Mouse (Mus musculus) heart, embryonic 16.5 days (tissue): ENCODE measurements at regions not wholly inside any gene's neighbourhood (a gene's known extent, or its start where the extent isn't known, plus 50 kb on each side); places are given as distances from the start of the nearest gene placed in this dataset.

Source experiments
- ATAC-seq: fragments of 200-750 bp; cut with Nextera tagmentation; replicated peaks from 2 replicates; pipeline ENCODE4 v1.8.0; 2017; ENCODE audit warnings: moderate number of reproducible peaks; ENCODE audit not compliant: insufficient read depth, low FRiP score; ENCODE audit errors: extremely low read depth
- H3K27ac ChIP-seq: fragments of 300-500 bp; sonication (generic); 2 replicates; pipeline ENCODE4 v1.5.1; 2014; ENCODE audit warnings: mild to moderate bottlenecking, low read length, control low read depth, moderate library complexity
- H3K27me3 ChIP-seq: fragments of 300-500 bp; sonication (generic); 2 replicates; pipeline ENCODE4 v1.6.1; 2014; ENCODE audit warnings: low read length, mixed read lengths; ENCODE audit not compliant: control insufficient read depth, insufficient read depth
- H3K36me3 ChIP-seq: fragments of 300-500 bp; sonication (generic); 2 replicates; pipeline ENCODE4 v1.6.1; 2014; ENCODE audit not compliant: control insufficient read depth, insufficient read depth
- H3K4me1 ChIP-seq: fragments of 300-500 bp; sonication (generic); 2 replicates; pipeline ENCODE4 v1.6.1; 2014; ENCODE audit warnings: low read length, mixed read lengths; ENCODE audit not compliant: control insufficient read depth, insufficient read depth
- H3K4me2 ChIP-seq: fragments of 300-500 bp; sonication (generic); 2 replicates; pipeline ENCODE4 v1.6.1; 2014; ENCODE audit warnings: low read depth, mild to moderate bottlenecking, control low read depth, low read length
- H3K4me3 ChIP-seq: fragments of 300-500 bp; sonication (generic); 2 replicates; pipeline ENCODE4 v1.5.1; 2014; ENCODE audit warnings: mild to moderate bottlenecking, control low read depth, low read length
- H3K9ac ChIP-seq: fragments of 300-500 bp; sonication (generic); 2 replicates; pipeline ENCODE4 v1.6.1; 2014; ENCODE audit warnings: low read length, control low read depth
- H3K9me3 ChIP-seq: fragments of 300-500 bp; sonication (generic); replicated peaks from 2 replicates; pipeline ENCODE4 v1.6.1; 2016; ENCODE audit warnings: low read length; ENCODE audit not compliant: control insufficient read depth
- WGBS: fragments of 180-500 bp; shearing (Covaris S2); extraction: QIAGEN DNeasy Blood & Tissue Kit; methylation state at CpG from one replicate; pipeline ENCODE4 v1.1.7; 2014; 5-methylcytosine and 5-hydroxymethylcytosine counted together

DNA sequence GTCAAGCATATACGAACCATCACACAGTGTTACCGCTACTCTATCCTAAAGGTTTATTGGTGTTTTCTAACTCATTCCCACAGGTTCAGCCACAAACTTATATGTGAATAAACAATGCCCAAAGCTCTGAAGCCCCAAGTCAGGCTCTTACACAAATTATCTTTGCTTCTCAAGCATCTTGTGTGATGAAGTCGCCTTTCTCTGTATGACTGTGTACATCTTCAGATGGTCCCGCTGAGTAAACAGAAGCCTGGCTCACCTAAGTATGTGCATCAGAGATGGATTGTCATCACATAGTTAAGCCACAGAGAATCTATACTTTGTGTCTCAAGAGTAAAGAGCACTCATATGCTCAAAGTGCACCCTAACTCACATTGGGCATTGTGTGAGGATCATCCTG, 462.3 kb upstream of the Adamts16 start:
- Histone ChIP-seq H3K36me3 (no peaks in the 10 kb centered on the region), H3K4me2 (no peak overlapping the region), H3K9ac (no peak overlapping the region), H3K27ac (no peak overlapping the region), H3K4me1 (no peaks in the 10 kb centered on the region), H3K4me3 (no peak overlapping the region), H3K9me3 (no peaks in the 10 kb centered on the region), H3K27me3 (no peaks in the 10 kb centered on the region)
- no peak for ATAC-seq
- 84% methylated on average over 4 of the region's 4 CpGs for WGBS

DNA sequence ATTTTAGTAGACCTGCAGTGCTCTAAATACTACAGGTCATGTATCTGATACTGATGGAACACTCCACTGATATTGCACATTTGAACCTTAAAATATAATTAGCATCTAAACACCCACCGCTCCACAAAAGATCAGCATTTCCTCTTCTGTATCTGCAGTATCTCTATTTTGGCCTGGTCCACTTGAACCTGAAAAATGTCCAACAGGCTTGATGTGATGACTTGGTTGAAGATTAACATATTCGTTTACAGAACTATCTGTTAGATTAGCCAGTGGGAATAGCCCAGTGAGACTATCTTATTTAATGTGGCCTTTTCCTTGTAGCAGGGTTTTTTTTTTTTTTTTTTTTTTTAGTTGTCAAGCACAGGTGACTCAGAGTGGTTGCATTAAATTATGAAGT, 434.4 kb upstream of the Adamts16 start:
- no peak overlapping the region for H3K9ac ChIP-seq
- H3K27ac ChIP-seq = no peak overlapping the region
- ATAC-seq = no peak
- H3K4me3 ChIP-seq = no peak overlapping the region
- no peaks in the 10 kb centered on the region for H3K4me1 ChIP-seq
- no peaks in the 10 kb centered on the region for H3K36me3 ChIP-seq
- H3K4me2 ChIP-seq = no peak overlapping the region
- no peaks in the 10 kb centered on the region for H3K27me3 ChIP-seq
- WGBS = 55% methylated on average over 2 of the region's 2 CpGs
- H3K9me3 ChIP-seq = no peaks in the 10 kb centered on the region

DNA sequence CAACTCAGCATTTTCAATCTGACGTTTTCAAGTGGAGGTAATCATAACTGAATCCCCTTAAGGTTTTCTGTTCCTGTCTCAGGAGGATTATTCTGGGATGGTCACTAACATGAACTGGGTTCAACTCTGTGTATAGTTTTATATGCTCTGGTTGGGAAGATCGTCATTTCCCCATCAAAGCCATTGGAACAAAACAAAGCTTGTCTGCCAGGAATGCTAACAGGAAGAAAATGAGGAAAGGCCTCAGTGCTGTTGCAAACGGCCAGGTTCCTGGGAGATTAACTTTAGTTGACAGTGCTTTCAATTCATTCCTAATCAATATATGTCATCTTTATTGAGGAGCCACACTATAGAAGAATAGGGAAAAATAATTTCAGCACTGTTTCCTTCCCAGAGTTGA, 432.5 kb upstream of the Adamts16 start:
- no peak for ATAC-seq
- no peaks in the 10 kb centered on the region for H3K27me3 ChIP-seq
- no peak overlapping the region for H3K9ac ChIP-seq
- H3K4me2 ChIP-seq = no peak overlapping the region
- no peak overlapping the region for H3K4me3 ChIP-seq
- H3K36me3 ChIP-seq = no peaks in the 10 kb centered on the region
- no peaks in the 10 kb centered on the region for H3K9me3 ChIP-seq
- WGBS = 65% methylated on average over 3 of the region's 3 CpGs
- H3K27ac ChIP-seq = no peak overlapping the region
- H3K4me1 ChIP-seq = no peaks in the 10 kb centered on the region

DNA sequence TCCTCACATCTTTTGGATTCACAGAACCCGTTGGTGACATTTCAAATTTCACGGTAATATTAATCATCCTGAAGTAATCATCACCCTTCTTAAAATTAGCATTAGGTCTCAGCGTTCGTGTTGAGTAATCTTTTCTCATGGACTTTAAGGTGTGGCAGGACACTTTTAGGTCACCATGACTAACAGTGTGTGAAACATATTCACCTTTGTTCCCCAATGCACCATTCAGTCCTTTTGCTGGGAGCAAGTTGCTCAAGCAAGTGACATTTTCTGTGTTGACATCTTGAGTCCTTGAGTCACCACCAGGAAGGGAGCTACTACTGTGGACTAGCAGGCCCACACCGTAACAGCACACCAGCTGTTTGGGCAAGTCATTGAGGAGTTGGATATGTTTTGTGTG, 431.9 kb upstream of the Adamts16 start:
- no peak for ATAC-seq
- Histone ChIP-seq H3K36me3 (no peaks in the 10 kb centered on the region), H3K27ac (no peak overlapping the region), H3K4me1 (no peaks in the 10 kb centered on the region), H3K4me2 (no peak overlapping the region), H3K27me3 (no peaks in the 10 kb centered on the region), H3K9me3 (no peaks in the 10 kb centered on the region), H3K4me3 (no peak overlapping the region), H3K9ac (no peak overlapping the region)
- 85% methylated on average over 5 of the region's 5 CpGs for WGBS

DNA sequence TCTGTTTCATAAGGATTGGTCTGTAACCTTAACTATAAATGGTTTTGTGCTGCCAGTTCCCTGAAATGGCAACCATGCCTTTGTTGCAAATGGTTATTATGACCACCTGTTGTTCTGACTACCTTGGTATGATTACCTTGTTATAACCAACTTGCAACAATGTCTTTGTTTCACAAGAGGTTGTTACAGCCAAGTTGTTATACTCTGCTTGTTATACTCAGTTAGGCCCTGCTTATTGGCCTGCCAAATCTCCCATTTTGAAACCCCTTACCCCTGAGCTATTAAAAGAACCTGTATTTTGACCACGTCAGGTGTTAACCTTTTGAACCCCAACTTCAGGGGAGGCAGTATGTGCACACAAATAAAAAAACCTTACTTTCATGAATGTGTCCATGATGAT, 431.5 kb upstream of the Adamts16 start:
- no peaks in the 10 kb centered on the region for H3K4me1 ChIP-seq
- no peaks in the 10 kb centered on the region for H3K9me3 ChIP-seq
- no peaks in the 10 kb centered on the region for H3K36me3 ChIP-seq
- no peak for ATAC-seq
- H3K9ac ChIP-seq = no peak overlapping the region
- H3K4me3 ChIP-seq = no peak overlapping the region
- H3K27me3 ChIP-seq = no peaks in the 10 kb centered on the region
- no peak overlapping the region for H3K27ac ChIP-seq
- WGBS = 70% methylated on average over 1 of the region's 1 CpGs
- H3K4me2 ChIP-seq = no peak overlapping the region

DNA sequence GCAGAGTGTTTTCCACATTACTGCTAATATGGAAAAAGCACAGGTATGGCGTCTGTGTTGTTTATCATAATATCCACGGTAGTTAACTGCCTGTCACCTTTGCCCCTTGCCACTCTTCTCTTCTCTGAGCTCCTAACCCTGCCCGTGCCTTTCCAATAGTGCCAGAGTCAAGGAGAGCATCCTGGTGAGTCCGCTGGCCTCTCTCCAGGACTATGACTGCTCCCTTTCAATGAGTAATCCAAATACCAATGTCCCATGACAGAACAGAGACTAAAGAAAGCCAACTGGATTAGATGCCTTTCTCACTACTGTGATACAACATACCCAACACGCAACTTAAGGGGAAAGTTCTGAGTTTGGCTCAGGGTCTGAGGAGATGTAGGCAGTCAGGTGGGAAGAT, 430.8 kb upstream of the Adamts16 start:
- Histone ChIP-seq H3K27ac (no peak overlapping the region), H3K4me1 (no peaks in the 10 kb centered on the region), H3K9me3 (no peaks in the 10 kb centered on the region), H3K36me3 (no peaks in the 10 kb centered on the region), H3K4me2 (no peak overlapping the region), H3K4me3 (no peak overlapping the region), H3K9ac (no peak overlapping the region), H3K27me3 (no peaks in the 10 kb centered on the region)
- ATAC-seq = no peak
- 54% methylated on average over 5 of the region's 5 CpGs for WGBS

DNA sequence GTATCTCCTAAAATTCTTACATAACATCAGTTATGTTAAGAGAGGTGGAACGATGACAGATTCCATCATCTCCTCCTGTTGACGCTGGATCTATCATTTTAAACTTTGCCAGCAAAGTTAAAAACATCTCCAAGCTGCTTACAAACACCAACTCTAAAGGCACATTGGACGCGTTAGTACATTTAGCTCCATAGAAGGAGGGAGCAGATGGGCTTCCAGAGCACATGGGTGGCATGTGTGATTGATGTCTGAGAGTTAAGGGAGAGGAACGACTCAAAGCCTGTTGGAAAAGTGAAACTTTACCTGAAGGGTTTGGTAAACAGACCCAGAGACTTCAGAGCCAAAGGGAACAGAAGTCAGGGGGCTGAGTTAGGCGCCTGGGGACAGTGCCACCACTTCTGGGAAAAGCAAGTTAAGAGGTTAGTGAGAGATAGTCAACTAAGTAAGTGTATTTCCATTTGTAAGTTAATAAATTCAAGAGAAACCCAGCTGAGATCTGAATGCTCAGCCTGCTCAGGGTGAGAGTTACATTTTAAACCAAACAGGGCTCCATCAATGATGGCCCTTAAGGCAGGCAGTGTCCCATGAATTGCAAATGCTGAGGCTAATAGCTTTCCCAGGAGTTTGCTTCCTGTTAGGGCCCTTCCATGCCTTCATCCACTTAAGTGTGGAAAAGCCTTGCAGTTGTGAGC, 430.3 kb upstream of the Adamts16 start:
- Histone ChIP-seq H3K36me3 (no peaks in the 10 kb centered on the region), H3K4me3 (no peak overlapping the region), H3K27me3 (no peaks in the 10 kb centered on the region), H3K4me1 (no peaks in the 10 kb centered on the region), H3K9me3 (no peaks in the 10 kb centered on the region), H3K4me2 (no peak overlapping the region), H3K27ac (no peak overlapping the region), H3K9ac (no peak overlapping the region)
- no peak for ATAC-seq
- 68% methylated on average over 6 of the region's 6 CpGs for WGBS

DNA sequence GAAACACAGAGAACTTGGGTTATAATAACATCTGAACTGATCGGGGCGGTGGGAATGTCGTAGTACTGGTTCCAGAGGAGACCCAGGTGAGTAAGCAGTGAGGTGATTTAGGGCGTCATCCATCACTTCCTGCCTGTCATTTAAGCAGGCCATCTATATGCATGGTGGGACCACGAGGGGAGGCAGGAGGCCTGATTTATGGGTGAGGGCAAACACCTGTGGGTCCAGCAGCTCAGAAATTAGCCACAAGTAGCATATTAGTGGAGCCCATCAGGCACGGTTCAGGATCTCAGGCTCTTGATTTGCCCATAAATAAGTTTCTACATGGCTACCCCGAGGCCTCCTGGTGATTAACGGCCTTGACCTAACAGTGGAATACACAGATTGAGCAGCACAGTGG, 428.8 kb upstream of the Adamts16 start:
- no peak overlapping the region for H3K27ac ChIP-seq
- no peaks in the 10 kb centered on the region for H3K4me1 ChIP-seq
- H3K36me3 ChIP-seq = no peaks in the 10 kb centered on the region
- no peaks in the 10 kb centered on the region for H3K9me3 ChIP-seq
- no peak overlapping the region for H3K9ac ChIP-seq
- H3K4me3 ChIP-seq = no peak overlapping the region
- no peak overlapping the region for H3K4me2 ChIP-seq
- ATAC-seq = no peak
- H3K27me3 ChIP-seq = no peaks in the 10 kb centered on the region
- WGBS = 73% methylated on average over 8 of the region's 8 CpGs

DNA sequence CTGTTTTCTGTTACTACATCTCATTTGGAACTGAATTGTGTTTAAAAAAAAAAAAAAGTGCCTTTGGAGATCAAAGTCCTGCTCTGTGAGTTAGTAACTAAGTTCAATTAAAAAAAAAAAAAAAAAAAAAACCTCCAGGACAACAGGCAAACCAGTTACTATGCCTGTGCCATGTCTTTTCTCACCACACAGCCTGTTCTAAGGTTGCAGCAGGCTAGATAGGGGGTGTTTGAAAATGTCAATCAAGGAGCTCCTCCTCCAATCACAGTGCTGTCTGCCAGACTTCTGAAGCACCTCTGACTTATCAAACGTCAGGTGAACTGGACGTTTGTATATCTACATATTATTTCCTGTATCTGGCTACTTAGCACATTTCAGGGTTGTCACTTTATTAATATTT, 427.9 kb upstream of the Adamts16 start:
- no peaks in the 10 kb centered on the region for H3K27me3 ChIP-seq
- no peaks in the 10 kb centered on the region for H3K4me1 ChIP-seq
- no peaks in the 10 kb centered on the region for H3K36me3 ChIP-seq
- H3K9me3 ChIP-seq = no peaks in the 10 kb centered on the region
- H3K27ac ChIP-seq = no peak overlapping the region
- H3K4me3 ChIP-seq = no peak overlapping the region
- H3K4me2 ChIP-seq = no peak overlapping the region
- WGBS = 39% methylated on average over 2 of the region's 2 CpGs
- H3K9ac ChIP-seq = no peak overlapping the region
- no peak for ATAC-seq
